Comparison of ENCODE assay signal across 16 mouse cellular contexts in genomic region chr16:91848505-91848904, GRCm38 (mm10).
DNase-seq lines count a peak whose midpoint lies in the region; ATAC-seq and TF ChIP-seq lines count a peak whose summit lies in the region.
"Had no signal": no experiment of that assay in that cellular context is flagged by ENCODE, and none has a peak within 500 bp of the region (broad histone marks: within the 10 kb centered on the region; RNA-seq: fewer than 3 reads in every experiment).

No protein-coding gene starts in this region.

- TF ChIP-seq CTCF in layer of hippocampus, adult 2 months (conservative IDR thresholded peaks at IDR 0.05): no peak

- no peaks in the 10 kb centered on the region for H3K27me3 ChIP-seq in embryonic facial prominence, embryonic 15.5 days
- H3K27me3 ChIP-seq in embryonic facial prominence, embryonic 10.5 days (replicated peaks; ENCODE audit: low read depth, poor library complexity, severe bottlenecking): no peaks in the 10 kb centered on the region
- H3K27me3 ChIP-seq: heart, embryonic 13.5 days had no signal

- 0 out of 2 replicates have a peak overlapping the region, but pooled peaks have one; percentile 4 for H3K27ac ChIP-seq in embryonic facial prominence, embryonic 15.5 days (replicated peaks)
- H3K27ac ChIP-seq in embryonic facial prominence, embryonic 10.5 days (replicated peaks): no peak overlapping the region
- peak overlapping the region; percentile 5; the same call in 1 of the 2 replicates for H3K27ac ChIP-seq in layer of hippocampus, adult 2 months
- H3K27ac ChIP-seq in brown adipose tissue, adult 24 weeks (replicated peaks; ENCODE audit: low read depth, low read length): peak overlapping the region; percentile 81
- peak overlapping the region; percentile 99 for H3K27ac ChIP-seq in macrophage

- H3K4me1 ChIP-seq in embryonic facial prominence, embryonic 15.5 days: peaks cover 10% of the 10 kb centered on the region
- H3K4me1 ChIP-seq in embryonic facial prominence, embryonic 10.5 days: peaks cover 9% of the 10 kb centered on the region; the same call in 1 of the 2 replicates
- H3K4me1 ChIP-seq in brown adipose tissue, adult 24 weeks (ENCODE audit: control insufficient read depth, insufficient read depth, insufficient read length, low read length): peaks cover 29% of the 10 kb centered on the region

- H3K4me3 ChIP-seq in embryonic facial prominence, embryonic 15.5 days (replicated peaks): no peak overlapping the region
- H3K4me3 ChIP-seq in embryonic facial prominence, embryonic 10.5 days: no peak overlapping the region
- no peak overlapping the region for H3K4me3 ChIP-seq in layer of hippocampus, adult 2 months
- no peak overlapping the region for H3K4me3 ChIP-seq in brown adipose tissue, adult 24 weeks (ENCODE audit: insufficient read depth, low read depth, low read length)
- no peak overlapping the region for H3K4me3 ChIP-seq in macrophage (ENCODE audit: inconsistent target)
- H3K4me3 ChIP-seq: heart, embryonic 13.5 days had no signal

- no peak for ATAC-seq in embryonic facial prominence, embryonic 15.5 days (ENCODE audit: insufficient number of reproducible peaks, low FRiP score, low TSS enrichment, low read depth)
- ATAC-seq: forebrain, postnatal 0 days; inflammation-experienced regulatory T-cells, adult 6 months had no signal

- no peak for DNase-seq in embryonic facial prominence, embryonic 10.5 days (ENCODE audit: low spot score)
- DNase-seq in layer of hippocampus, adult 2 months (ENCODE audit: low spot score in 2 of 2): no peak
- DNase-seq in layer of hippocampus, postnatal 25 days (ENCODE audit: extremely low spot score in 1 of 2, low spot score in 1 of 2): no peak
- no peak for DNase-seq in kidney, postnatal 36 days
- DNase-seq: forebrain, postnatal 0 days; kidney, adult 8-10 months; left cerebral cortex, postnatal 4 days; lung, adult 2 months; right cerebral cortex, postnatal 25 days; thymus, postnatal 4 days had no signal

- H3K4me2 ChIP-seq in embryonic facial prominence, embryonic 15.5 days (replicated peaks): no peak overlapping the region
- H3K4me2 ChIP-seq: heart, embryonic 13.5 days; midbrain, embryonic 11.5 days had no signal

- no peaks in the 10 kb centered on the region; the same call in 1 of the 2 replicates for H3K79me2 ChIP-seq in macrophage (ENCODE audit: inconsistent target)

- H3K9ac ChIP-seq in embryonic facial prominence, embryonic 15.5 days: no peak overlapping the region
- H3K9ac ChIP-seq: forebrain, postnatal 0 days had no signal

- 85% methylated on average over 9 of the region's 9 CpGs for WGBS in embryonic facial prominence, embryonic 15.5 days
- 97% methylated on average over 9 of the region's 9 CpGs for whole genome bisulfite sequencing in embryonic facial prominence, embryonic 10.5 days
- WGBS in macrophage (ENCODE audit: missing documents): 90% methylated on average over 9 of the region's 9 CpGs

- no peaks in the 10 kb centered on the region for H3K9me3 ChIP-seq in embryonic facial prominence, embryonic 15.5 days (replicated peaks)
- H3K9me3 ChIP-seq in embryonic facial prominence, embryonic 10.5 days: no peaks in the 10 kb centered on the region
- H3K9me3 ChIP-seq: heart, embryonic 13.5 days had no signal

- H3K36me3 ChIP-seq in embryonic facial prominence, embryonic 15.5 days: peaks cover 35% of the 10 kb centered on the region
- H3K36me3 ChIP-seq in embryonic facial prominence, embryonic 10.5 days (replicated peaks): peaks cover 96% of the 10 kb centered on the region
- peaks cover 17% of the 10 kb centered on the region; the same call in 1 of the 2 replicates for H3K36me3 ChIP-seq in macrophage (ENCODE audit: inconsistent target)
